Mouse (Mus musculus): Measurements from ENCODE around the gene Sirt7. TPM values are rescaled to one million over a fixed set of nuclear protein-coding genes. Genes with fewer than 3 reads are reported as not detected.

Gene Sirt7
- polyA plus RNA-seq, 1 experiment from 2014 or later: 32.9 TPM

GRCm38 (mm10) chr11:120571754-120572416 lies 53.2 kb downstream of the Sirt7 start:
- peaks cover 28% of the 10 kb centered on the region for H3K4me1 ChIP-seq
- H3K27me3 ChIP-seq: no peaks in the 10 kb centered on the region
- no peaks in the 10 kb centered on the region for H3K9me3 ChIP-seq
- no peak for ATAC-seq (ENCODE audit: insufficient number of reproducible peaks, low FRiP score, low TSS enrichment, low read depth)
- WGBS: 8% methylated on average over 11 of the region's 11 CpGs
- H3K27ac ChIP-seq: peak overlapping the region; percentile 97
- H3K36me3 ChIP-seq: peaks cover 40% of the 10 kb centered on the region
- peak overlapping the region; percentile 76 for H3K4me2 ChIP-seq
- peak overlapping the region; percentile 94 for H3K9ac ChIP-seq
- peak overlapping the region; percentile 80 for H3K4me3 ChIP-seq

GRCm38 (mm10) chr11:120571122-120571521 lies 53.9 kb downstream of the Sirt7 start:
- Histone ChIP-seq H3K27ac (no peak overlapping the region), H3K4me3 (peak overlapping the region; percentile 80), H3K9me3 (no peaks in the 10 kb centered on the region), H3K27me3 (no peaks in the 10 kb centered on the region), H3K4me2 (peak overlapping the region; percentile 76), H3K36me3 (peaks cover 46% of the 10 kb centered on the region), H3K9ac (peak overlapping the region; percentile 94), H3K4me1 (peaks cover 28% of the 10 kb centered on the region)
- ATAC-seq (ENCODE audit: insufficient number of reproducible peaks, low FRiP score, low TSS enrichment, low read depth): no peak
- WGBS: 71% methylated on average over 3 of the region's 3 CpGs

Small RNA genes lying within 50 kb of the gene (microRNA-seq; reads per million reads assigned to microRNA genes)
- not detected for gene Mir6936

Other genes starting within 250 kb of the Sirt7 start
- gene Faap100, start 246.5 kb downstream of the Sirt7 start, polyA plus RNA-seq (2015; fragmentation: Nextera tagmentation; extraction: Ambion mirVana): 33.1 and 33.3 TPM in 2 replicates
- 28.8 and 30.8 TPM in 2 replicates for gene Nploc4, start 187.5 kb downstream of the Sirt7 start, polyA plus RNA-seq (2015; fragmentation: Nextera tagmentation; extraction: Ambion mirVana)
- 0.28 and 0.43 TPM in 2 replicates for gene Tspan10, start 182.6 kb downstream of the Sirt7 start, polyA plus RNA-seq (2015; fragmentation: Nextera tagmentation; extraction: Ambion mirVana)
- 0.17 and 0.52 TPM in 2 replicates for gene Pde6g, start 171.7 kb downstream of the Sirt7 start, polyA plus RNA-seq (2015; fragmentation: Nextera tagmentation; extraction: Ambion mirVana)
- gene Oxld1, start 167.2 kb downstream of the Sirt7 start, polyA plus RNA-seq (2015; fragmentation: Nextera tagmentation; extraction: Ambion mirVana): 13.1 and 14.4 TPM in 2 replicates
- gene Ccdc137, start 167.1 kb downstream of the Sirt7 start, polyA plus RNA-seq (2015; fragmentation: Nextera tagmentation; extraction: Ambion mirVana): 32.4 and 34.1 TPM in 2 replicates
- gene Arl16, start 157.6 kb downstream of the Sirt7 start, polyA plus RNA-seq (2015; fragmentation: Nextera tagmentation; extraction: Ambion mirVana): 50.5 and 53.8 TPM in 2 replicates
- 113 and 121 TPM in 2 replicates for gene Mrpl12, start 140.6 kb downstream of the Sirt7 start, polyA plus RNA-seq (2015; fragmentation: Nextera tagmentation; extraction: Ambion mirVana)
- 36.7 and 36.9 TPM in 2 replicates for gene Slc25a10, start 133.4 kb downstream of the Sirt7 start, polyA plus RNA-seq (2015; fragmentation: Nextera tagmentation; extraction: Ambion mirVana)
- 3.5 and 4.4 TPM in 2 replicates for gene Gcgr, start 94.5 kb downstream of the Sirt7 start, polyA plus RNA-seq (2015; fragmentation: Nextera tagmentation; extraction: Ambion mirVana)
- 237 and 239 TPM in 2 replicates for gene Mcrip1, start 75.5 kb downstream of the Sirt7 start, polyA plus RNA-seq (2015; fragmentation: Nextera tagmentation; extraction: Ambion mirVana)
- gene Ppp1r27, start 74.1 kb downstream of the Sirt7 start, polyA plus RNA-seq (2015; fragmentation: Nextera tagmentation; extraction: Ambion mirVana): 3.2 and 11.9 TPM in 2 replicates
- gene P4hb, start 52.0 kb downstream of the Sirt7 start, polyA plus RNA-seq (2015; fragmentation: Nextera tagmentation; extraction: Ambion mirVana): 1,021 and 1,099 TPM in 2 replicates
- 581 and 641 TPM in 2 replicates for gene Arhgdia, start 43.6 kb downstream of the Sirt7 start, polyA plus RNA-seq (2015; fragmentation: Nextera tagmentation; extraction: Ambion mirVana)
- gene Alyref, start 26.9 kb downstream of the Sirt7 start, polyA plus RNA-seq (2015; fragmentation: Nextera tagmentation; extraction: Ambion mirVana): 342 and 405 TPM in 2 replicates
- gene Anapc11, start 26.8 kb downstream of the Sirt7 start, polyA plus RNA-seq (2015; fragmentation: Nextera tagmentation; extraction: Ambion mirVana): 212 and 215 TPM in 2 replicates
- 2.2 and 2.9 TPM in 2 replicates for gene Npb, start 16.8 kb downstream of the Sirt7 start, polyA plus RNA-seq (2015; fragmentation: Nextera tagmentation; extraction: Ambion mirVana)
- gene Pcyt2, start 7.3 kb downstream of the Sirt7 start, polyA plus RNA-seq (2015; fragmentation: Nextera tagmentation; extraction: Ambion mirVana): 130 and 136 TPM in 2 replicates
- gene Mafg, start 8.4 kb upstream of the Sirt7 start, polyA plus RNA-seq (2015; fragmentation: Nextera tagmentation; extraction: Ambion mirVana): 26.6 and 32.9 TPM in 2 replicates
- 61.6 and 72.1 TPM in 2 replicates for gene Pycr1, start 18.5 kb upstream of the Sirt7 start, polyA plus RNA-seq (2015; fragmentation: Nextera tagmentation; extraction: Ambion mirVana)
- 0.61 and 4.0 TPM in 2 replicates for gene Myadml2, start 22.9 kb upstream of the Sirt7 start, polyA plus RNA-seq (2015; fragmentation: Nextera tagmentation; extraction: Ambion mirVana)
- 4.8 and 5.4 TPM in 2 replicates for gene Notum, start 35.9 kb upstream of the Sirt7 start, polyA plus RNA-seq (2015; fragmentation: Nextera tagmentation; extraction: Ambion mirVana)
- gene Aspscr1, start 47.7 kb upstream of the Sirt7 start, polyA plus RNA-seq (2015; fragmentation: Nextera tagmentation; extraction: Ambion mirVana): 107 TPM in 2 replicates
- gene Cenpx, start 88.5 kb upstream of the Sirt7 start, polyA plus RNA-seq (2015; fragmentation: Nextera tagmentation; extraction: Ambion mirVana): 156 and 166 TPM in 2 replicates
- 63.7 and 65.9 TPM in 2 replicates for gene Lrrc45, start 88.7 kb upstream of the Sirt7 start, polyA plus RNA-seq (2015; fragmentation: Nextera tagmentation; extraction: Ambion mirVana)
- 44.4 and 56.4 TPM in 2 replicates for gene Rac3, start 96.2 kb upstream of the Sirt7 start, polyA plus RNA-seq (2015; fragmentation: Nextera tagmentation; extraction: Ambion mirVana)
- 18.2 and 20.2 TPM in 2 replicates for gene Dcxr, start 102.0 kb upstream of the Sirt7 start, polyA plus RNA-seq (2015; fragmentation: Nextera tagmentation; extraction: Ambion mirVana)
- 12.6 and 16.7 TPM in 2 replicates for gene Cbr2, start 106.9 kb upstream of the Sirt7 start, polyA plus RNA-seq (2015; fragmentation: Nextera tagmentation; extraction: Ambion mirVana)
- 2.3 and 3.5 TPM in 2 replicates for gene Hmga1b, start 137.6 kb upstream of the Sirt7 start, polyA plus RNA-seq (2015; fragmentation: Nextera tagmentation; extraction: Ambion mirVana)
- 50.7 TPM in 2 replicates for gene Rfng, start 159.0 kb upstream of the Sirt7 start, polyA plus RNA-seq (2015; fragmentation: Nextera tagmentation; extraction: Ambion mirVana)
- 205 and 207 TPM in 2 replicates for gene Gps1, start 159.0 kb upstream of the Sirt7 start, polyA plus RNA-seq (2015; fragmentation: Nextera tagmentation; extraction: Ambion mirVana)
- 59.0 and 61.9 TPM in 2 replicates for gene Dus1l, start 171.2 kb upstream of the Sirt7 start, polyA plus RNA-seq (2015; fragmentation: Nextera tagmentation; extraction: Ambion mirVana)
- gene Fasn, start 199.3 kb upstream of the Sirt7 start, polyA plus RNA-seq (2015; fragmentation: Nextera tagmentation; extraction: Ambion mirVana): 41.8 and 45.5 TPM in 2 replicates

All from limb, embryonic 15.5 days (tissue).